Mouse (Mus musculus) hindbrain, embryonic 11.5 days (tissue): ENCODE data around the gene Lrrc49. TPM values are rescaled to one million over a fixed set of nuclear protein-coding genes. Genes with fewer than 3 reads are reported as not detected.

Source experiments
- ATAC-seq: fragments of 200-750 bp; cut with Nextera tagmentation; 2 replicates; pipeline ENCODE4 v1.8.0; 2017; ENCODE audit warnings: mild to moderate bottlenecking, moderate TSS enrichment, moderate library complexity; ENCODE audit not compliant: low FRiP score
- DNase-seq: peaks from one replicate; pipeline ENCODE4 v3.0.0-alpha.2; 2015; ENCODE audit warnings: low spot score
- H3K27ac ChIP-seq: fragments of 300-500 bp; sonication (generic); 2 replicates; pipeline ENCODE4 v1.5.1; 2014; ENCODE audit warnings: mild to moderate bottlenecking, low read depth, low read length
- H3K27me3 ChIP-seq: fragments of 300-500 bp; sonication (generic); 2 replicates; pipeline ENCODE4 v1.6.1; 2014; ENCODE audit warnings: mild to moderate bottlenecking, low read length, moderate library complexity, mixed read lengths; ENCODE audit not compliant: control insufficient read depth, insufficient read depth
- H3K36me3 ChIP-seq: fragments of 300-500 bp; sonication (generic); 2 replicates; pipeline ENCODE4 v1.6.1; 2014; ENCODE audit warnings: mild to moderate bottlenecking, low read length, moderate library complexity, mixed read lengths; ENCODE audit not compliant: control insufficient read depth, insufficient read depth
- H3K4me1 ChIP-seq: fragments of 300-500 bp; sonication (generic); replicated peaks from 2 replicates; pipeline ENCODE4 v1.6.1; 2014; ENCODE audit warnings: low read length, mixed read lengths; ENCODE audit not compliant: control insufficient read depth, insufficient read depth
- H3K4me2 ChIP-seq: fragments of 300-500 bp; sonication (generic); replicated peaks from 2 replicates; pipeline ENCODE4 v1.6.1; 2014; ENCODE audit warnings: mild to moderate bottlenecking, low read depth, low read length
- H3K4me3 ChIP-seq: fragments of 300-500 bp; sonication (generic); 2 replicates; pipeline ENCODE4 v1.5.1; 2014; ENCODE audit warnings: low read depth, low read length
- H3K9ac ChIP-seq: fragments of 300-500 bp; sonication (generic); 2 replicates; pipeline ENCODE4 v1.6.1; 2014; ENCODE audit warnings: low read depth, low read length
- H3K9me3 ChIP-seq: fragments of 300-500 bp; sonication (generic); 2 replicates; pipeline ENCODE4 v1.6.1; 2016; ENCODE audit warnings: low read length; ENCODE audit not compliant: control insufficient read depth
- WGBS: fragments of 180-500 bp; shearing (Covaris S2); extraction: QIAGEN DNeasy Blood & Tissue Kit; methylation state at CpG from one replicate; pipeline ENCODE4 v1.1.7; 2014; 5-methylcytosine and 5-hydroxymethylcytosine counted together
- polyA plus RNA-seq: library from polyadenylated mRNA; unstranded; fragments of >200 nt; fragmentation: Nextera tagmentation; extraction: Ambion mirVana; gene quantifications from 2 replicates; pipeline ENCODE4 v1.2.1, GENCODE M21; 2014

Gene Lrrc49
- polyA plus RNA-seq, 1 experiment from 2014 or later: 60.5 TPM

DNA sequence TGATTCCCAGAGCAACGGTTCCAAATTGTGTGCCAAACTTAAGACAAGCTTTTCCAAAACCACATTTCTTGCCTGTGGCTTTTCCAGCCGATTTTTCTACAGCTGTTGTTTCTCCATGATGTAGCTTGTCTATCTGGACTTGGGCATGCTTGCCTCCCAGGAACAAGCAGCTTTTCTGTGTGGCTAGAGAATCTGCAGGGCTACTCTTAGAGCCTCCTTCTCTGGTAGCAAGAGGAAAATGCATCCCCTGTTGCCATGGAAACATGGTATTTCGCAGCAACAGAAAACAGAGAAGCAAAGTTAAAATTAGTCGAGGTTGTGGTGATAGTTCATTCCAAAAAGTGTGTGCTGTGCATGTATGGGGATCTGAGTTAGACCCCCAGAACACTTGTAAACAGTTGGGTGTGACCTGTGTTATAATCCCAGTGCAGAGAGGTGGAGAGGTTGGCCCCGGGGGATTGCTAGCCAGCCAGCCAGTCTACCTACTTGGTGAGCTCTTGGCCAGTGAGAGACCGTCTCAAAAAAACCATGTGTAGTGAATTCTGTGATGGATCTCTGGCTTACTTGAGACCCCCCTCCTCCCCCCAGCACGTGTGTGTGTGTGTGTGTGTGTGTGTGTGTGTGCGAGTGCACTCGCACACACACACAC is 126.2 kb downstream of the Lrrc49 start:
- no peaks in the 10 kb centered on the region for H3K36me3 ChIP-seq
- no peaks in the 10 kb centered on the region for H3K27me3 ChIP-seq
- WGBS: 72% methylated on average over 9 of the region's 9 CpGs
- no peak overlapping the region for H3K4me2 ChIP-seq
- ATAC-seq (no peak), DNase-seq (peak; percentile 22)
- no peaks in the 10 kb centered on the region for H3K4me1 ChIP-seq
- no peaks in the 10 kb centered on the region for H3K9me3 ChIP-seq
- H3K9ac ChIP-seq: no peak overlapping the region
- H3K27ac ChIP-seq: no peak overlapping the region
- H3K4me3 ChIP-seq: no peak overlapping the region

DNA sequence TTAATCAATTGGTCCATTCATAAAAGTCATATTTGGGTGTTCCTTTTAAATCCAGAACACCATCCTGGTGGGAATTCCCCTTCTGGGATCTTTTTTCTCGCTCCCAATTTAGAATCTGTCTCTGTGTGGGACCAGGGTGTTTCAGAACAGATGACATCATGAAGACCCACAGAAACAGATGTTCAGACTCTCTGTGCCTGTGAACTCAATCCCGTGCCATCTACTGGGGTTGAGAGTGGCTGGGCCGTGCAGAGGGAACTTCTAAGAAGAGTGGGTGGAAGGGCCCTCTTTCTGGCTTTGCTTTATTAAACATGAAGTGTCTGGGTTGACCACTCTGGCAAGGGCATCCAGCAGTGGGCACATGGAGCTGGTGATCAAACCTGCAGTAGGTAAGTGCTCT is 129.5 kb downstream of the Lrrc49 start:
- DNase-seq (no peak), ATAC-seq (no peak)
- H3K9me3 ChIP-seq: no peaks in the 10 kb centered on the region
- H3K27ac ChIP-seq: no peak overlapping the region
- no peaks in the 10 kb centered on the region for H3K36me3 ChIP-seq
- 83% methylated on average over 3 of the region's 3 CpGs for WGBS
- H3K4me1 ChIP-seq: no peaks in the 10 kb centered on the region
- no peaks in the 10 kb centered on the region for H3K27me3 ChIP-seq
- H3K4me2 ChIP-seq: no peak overlapping the region
- no peak overlapping the region for H3K9ac ChIP-seq
- no peak overlapping the region for H3K4me3 ChIP-seq

DNA sequence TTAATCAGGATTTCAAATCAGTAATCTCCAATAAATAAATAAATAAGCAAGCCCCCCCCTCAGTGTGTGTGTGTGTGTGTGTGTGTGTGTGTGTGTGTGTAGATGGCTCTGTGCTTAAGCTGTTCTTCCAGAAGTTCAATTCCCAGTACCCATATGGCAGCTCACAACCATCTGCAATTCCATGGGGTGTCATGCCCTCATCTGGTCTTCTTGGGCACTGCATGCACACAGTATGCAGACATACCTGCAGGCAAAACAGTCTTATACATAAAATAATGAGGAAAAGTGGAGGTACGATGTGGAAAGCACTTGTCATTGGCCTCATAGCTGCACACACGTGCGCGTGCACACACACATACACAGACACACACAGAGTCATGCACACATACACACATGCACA is 136.7 kb downstream of the Lrrc49 start:
- Histone ChIP-seq H3K27me3 (peaks cover 3% of the 10 kb centered on the region; the same call in 1 of the 2 replicates), H3K4me3 (no peak overlapping the region), H3K36me3 (no peaks in the 10 kb centered on the region), H3K4me1 (no peaks in the 10 kb centered on the region), H3K4me2 (no peak overlapping the region), H3K9me3 (no peaks in the 10 kb centered on the region), H3K27ac (no peak overlapping the region), H3K9ac (no peak overlapping the region)
- no peak for DNase-seq
- ATAC-seq: no peak
- WGBS: 92% methylated on average over 4 of the region's 4 CpGs

DNA sequence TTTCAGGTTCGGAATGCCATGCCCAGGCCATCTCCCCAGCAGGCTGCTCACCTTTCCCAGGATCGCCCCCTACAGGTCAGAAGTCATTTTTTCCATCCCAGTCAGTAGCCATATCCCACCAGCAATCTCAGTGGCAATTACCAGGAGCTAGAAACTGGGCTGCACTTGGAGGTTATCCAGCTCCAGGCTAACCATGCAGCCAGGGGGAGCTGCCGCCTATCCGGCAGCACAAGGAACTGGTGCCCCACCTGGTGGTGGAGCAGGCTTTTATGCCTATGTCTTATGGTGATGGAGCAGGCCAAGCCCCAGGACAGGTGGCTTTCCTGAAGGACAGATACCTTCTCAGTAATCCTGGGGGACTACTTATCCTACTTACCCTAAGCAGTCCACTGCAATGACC is 139.8 kb downstream of the Lrrc49 start:
- WGBS: 29% methylated on average over 4 of the region's 4 CpGs
- Histone ChIP-seq H3K27ac (no peak overlapping the region), H3K9me3 (no peaks in the 10 kb centered on the region), H3K9ac (no peak overlapping the region), H3K4me1 (no peaks in the 10 kb centered on the region), H3K4me2 (no peak overlapping the region), H3K36me3 (no peaks in the 10 kb centered on the region), H3K27me3 (peaks cover 3% of the 10 kb centered on the region; the same call in 1 of the 2 replicates), H3K4me3 (no peak overlapping the region)
- ATAC-seq (no peak), DNase-seq (peak; percentile 29)

DNA sequence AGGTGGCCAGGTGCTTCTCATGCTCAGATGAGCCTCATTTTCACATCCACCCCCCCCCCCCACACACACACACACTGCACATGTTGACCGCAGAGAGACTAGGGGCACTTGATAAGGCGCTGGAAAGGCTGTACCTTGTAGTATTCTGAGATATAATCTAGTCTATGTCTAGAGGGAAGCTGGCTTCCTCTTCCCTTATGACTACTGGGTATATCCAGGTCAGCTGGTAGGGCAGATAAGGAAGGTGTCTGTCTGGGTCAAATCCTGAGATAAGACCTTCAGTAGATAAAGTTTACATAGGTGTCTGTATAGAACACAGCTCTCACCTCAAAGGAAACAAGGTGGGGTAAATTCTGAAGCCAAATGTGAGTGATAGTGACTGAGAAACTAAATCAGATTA is 141.8 kb downstream of the Lrrc49 start:
- no peaks in the 10 kb centered on the region for H3K36me3 ChIP-seq
- no peaks in the 10 kb centered on the region for H3K4me1 ChIP-seq
- H3K4me3 ChIP-seq: no peak overlapping the region
- 87% methylated on average over 2 of the region's 2 CpGs for WGBS
- H3K9me3 ChIP-seq: no peaks in the 10 kb centered on the region
- ATAC-seq (no peak), DNase-seq (no peak)
- H3K4me2 ChIP-seq: no peak overlapping the region
- H3K27me3 ChIP-seq: peaks cover 3% of the 10 kb centered on the region; the same call in 1 of the 2 replicates
- H3K27ac ChIP-seq: no peak overlapping the region
- H3K9ac ChIP-seq: no peak overlapping the region

DNA sequence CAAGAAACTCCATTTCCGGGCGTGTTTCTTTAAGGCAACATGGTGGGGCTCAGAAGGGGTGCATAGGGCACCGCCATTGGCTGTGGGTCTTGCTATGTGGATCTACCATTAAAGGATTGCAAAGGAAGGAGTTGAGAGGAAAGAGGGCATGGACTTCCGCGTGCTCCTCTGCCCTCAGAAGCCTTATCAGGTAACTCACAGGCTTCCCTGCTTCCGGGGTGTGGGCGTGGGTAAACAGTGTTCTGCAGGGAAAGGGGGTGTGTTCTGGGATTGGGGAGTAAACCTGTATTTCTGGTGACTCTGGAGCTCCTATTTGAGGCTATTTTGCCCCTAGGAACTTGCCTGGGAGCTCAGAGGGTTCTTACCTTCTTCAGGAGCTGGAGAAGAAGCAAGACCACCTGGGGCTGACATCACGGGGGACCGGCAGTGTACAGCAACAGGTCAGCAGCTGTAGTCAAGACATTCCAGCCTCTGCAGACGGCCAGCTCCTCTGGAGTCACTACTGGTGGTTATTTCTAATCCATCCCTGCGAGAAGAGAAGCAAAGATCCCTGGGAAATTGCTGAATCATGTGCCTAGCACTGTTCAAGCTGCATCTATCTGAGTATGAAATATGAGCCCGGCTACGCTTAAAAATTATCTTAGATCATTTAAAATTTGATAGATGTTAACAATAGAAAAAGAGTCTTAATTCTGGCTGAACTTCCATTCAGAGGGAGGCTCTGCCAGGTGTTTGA is 142.4 kb downstream of the Lrrc49 start:
- no peaks in the 10 kb centered on the region for H3K4me1 ChIP-seq
- no peak overlapping the region for H3K4me2 ChIP-seq
- no peak overlapping the region for H3K9ac ChIP-seq
- H3K27me3 ChIP-seq: peaks cover 3% of the 10 kb centered on the region; the same call in 1 of the 2 replicates
- 79% methylated on average over 13 of the region's 13 CpGs for WGBS
- DNase-seq (no peak), ATAC-seq (no peak)
- H3K4me3 ChIP-seq: no peak overlapping the region
- H3K36me3 ChIP-seq: no peaks in the 10 kb centered on the region
- no peaks in the 10 kb centered on the region for H3K9me3 ChIP-seq
- no peak overlapping the region for H3K27ac ChIP-seq

DNA sequence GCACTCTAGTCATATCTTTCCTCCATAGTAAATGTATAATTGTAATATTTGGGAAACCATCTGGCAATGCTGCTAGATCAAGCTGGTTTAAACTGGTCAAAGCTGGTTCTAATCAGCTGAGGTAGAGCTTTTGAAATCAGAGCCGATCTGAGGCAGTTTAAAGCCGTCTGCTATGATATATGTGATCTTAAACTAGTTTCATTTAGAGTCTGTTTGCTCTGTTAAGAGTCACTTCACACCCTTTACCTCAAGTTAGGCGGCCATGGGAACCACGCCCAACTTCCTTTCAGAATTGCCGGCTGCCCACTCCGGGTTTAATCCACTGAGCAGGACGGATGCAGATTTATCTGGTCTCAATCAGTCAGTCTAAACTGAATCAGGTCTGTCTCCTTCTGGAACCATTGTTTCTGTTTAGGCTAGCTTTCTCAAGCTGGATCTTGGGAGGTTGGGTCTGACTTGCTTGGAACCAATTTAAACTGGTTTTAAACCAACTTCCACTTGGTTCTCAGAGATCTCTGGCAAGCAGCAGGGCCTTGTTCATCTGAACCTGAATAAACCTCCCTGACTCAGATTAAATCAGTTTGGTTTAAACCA is 144.4 kb downstream of the Lrrc49 start:
- Histone ChIP-seq H3K4me1 (no peaks in the 10 kb centered on the region), H3K4me2 (no peak overlapping the region), H3K9me3 (no peaks in the 10 kb centered on the region), H3K27me3 (peaks cover 3% of the 10 kb centered on the region; the same call in 1 of the 2 replicates), H3K4me3 (no peak overlapping the region), H3K9ac (no peak overlapping the region), H3K36me3 (no peaks in the 10 kb centered on the region), H3K27ac (no peak overlapping the region)
- DNase-seq: no peak
- 87% methylated on average over 7 of the region's 7 CpGs for WGBS
- no peak for ATAC-seq

DNA sequence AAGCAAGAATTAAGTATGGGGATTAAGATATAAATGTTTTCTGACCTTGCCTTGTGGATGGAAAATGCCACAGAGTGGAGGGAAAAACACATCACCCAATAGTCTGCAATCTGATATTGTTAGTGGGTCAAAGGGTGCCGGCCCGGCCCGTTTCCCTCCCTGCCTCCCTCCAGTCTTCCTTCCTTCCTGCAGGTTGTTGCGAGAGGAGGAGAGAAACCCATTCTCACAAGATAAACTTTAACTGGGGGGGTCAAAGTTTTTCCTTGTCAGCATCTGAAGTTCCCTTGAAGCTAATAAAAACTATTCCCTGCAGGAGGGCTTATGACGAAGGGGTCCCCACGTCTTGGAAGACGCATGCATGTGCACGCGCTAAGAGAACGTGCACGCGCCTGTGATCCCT is 157.6 kb downstream of the Lrrc49 start:
- Histone ChIP-seq H3K4me1 (no peaks in the 10 kb centered on the region), H3K4me3 (no peak overlapping the region), H3K9ac (no peak overlapping the region), H3K36me3 (no peaks in the 10 kb centered on the region), H3K27me3 (no peaks in the 10 kb centered on the region), H3K4me2 (no peak overlapping the region), H3K27ac (no peak overlapping the region), H3K9me3 (no peaks in the 10 kb centered on the region)
- DNase-seq: no peak
- WGBS: 82% methylated on average over 12 of the region's 12 CpGs
- no peak for ATAC-seq
